Mouse (Mus musculus) limb, embryonic 13.5 days (tissue): ENCODE data around the gene Ccdc187. TPM values are rescaled to one million over a fixed set of nuclear protein-coding genes. Genes with fewer than 3 reads are reported as not detected.

Source experiments
- ATAC-seq: fragments of 200-750 bp; cut with Nextera tagmentation; 2 replicates; pipeline ENCODE4 v1.8.0; 2017; ENCODE audit warnings: low read depth, moderate number of reproducible peaks, moderate TSS enrichment; ENCODE audit not compliant: low FRiP score
- H3K27ac ChIP-seq: fragments of 300-500 bp; sonication (generic); 2 replicates; pipeline ENCODE4 v1.5.1; 2015; ENCODE audit warnings: inconsistent platforms, mild to moderate bottlenecking, moderate library complexity
- H3K27me3 ChIP-seq: fragments of 300-500 bp; sonication (generic); 2 replicates; pipeline ENCODE4 v1.6.1; 2015; ENCODE audit warnings: mild to moderate bottlenecking, inconsistent platforms
- H3K36me3 ChIP-seq: fragments of 300-500 bp; sonication (generic); 2 replicates; pipeline ENCODE4 v1.6.1; 2015; ENCODE audit warnings: inconsistent platforms, mild to moderate bottlenecking, moderate library complexity
- H3K4me1 ChIP-seq: fragments of 300-500 bp; sonication (generic); 2 replicates; pipeline ENCODE4 v1.6.1; 2015; ENCODE audit warnings: inconsistent platforms
- H3K4me2 ChIP-seq: fragments of 300-500 bp; sonication (generic); replicated peaks from 2 replicates; pipeline ENCODE4 v1.6.1; 2015; ENCODE audit warnings: inconsistent platforms, mild to moderate bottlenecking, moderate library complexity
- H3K4me3 ChIP-seq: fragments of 300-500 bp; sonication (generic); 2 replicates; pipeline ENCODE4 v1.5.1; 2015; ENCODE audit warnings: moderate library complexity, mild to moderate bottlenecking, inconsistent platforms
- H3K9ac ChIP-seq: fragments of 300-500 bp; sonication (generic); 2 replicates; pipeline ENCODE4 v1.6.1; 2015; ENCODE audit warnings: mild to moderate bottlenecking, inconsistent platforms
- H3K9me3 ChIP-seq: fragments of 300-500 bp; sonication (generic); 2 replicates; pipeline ENCODE4 v1.6.1; 2016; ENCODE audit warnings: inconsistent platforms
- WGBS: fragments of 180-500 bp; shearing (Covaris S2); methylation state at CpG from one replicate; pipeline ENCODE4 v1.1.7; 2015; 5-methylcytosine and 5-hydroxymethylcytosine counted together
- polyA plus RNA-seq: library from polyadenylated mRNA; unstranded; fragments of >200 nt; fragmentation: Nextera tagmentation; extraction: Ambion mirVana; gene quantifications from 2 replicates; pipeline ENCODE4 v1.2.1, GENCODE M21; 2015

Ccdc187 gene
- polyA plus RNA-seq, 1 experiment from 2014 or later: 0.04 TPM

GRCm38 (mm10) chr2:26264646-26265045, 29.7 kb downstream of the Ccdc187 start:
- no peak overlapping the region for H3K4me2 ChIP-seq
- peaks cover 16% of the 10 kb centered on the region for H3K4me1 ChIP-seq
- 51% methylated on average over 4 of the region's 4 CpGs for WGBS
- ATAC-seq: no peak
- H3K36me3 ChIP-seq: no peaks in the 10 kb centered on the region
- H3K27me3 ChIP-seq: no peaks in the 10 kb centered on the region
- no peak overlapping the region; the same call in 1 of the 2 replicates for H3K27ac ChIP-seq
- H3K4me3 ChIP-seq: no peak overlapping the region
- no peaks in the 10 kb centered on the region for H3K9me3 ChIP-seq
- no peak overlapping the region for H3K9ac ChIP-seq

DNA sequence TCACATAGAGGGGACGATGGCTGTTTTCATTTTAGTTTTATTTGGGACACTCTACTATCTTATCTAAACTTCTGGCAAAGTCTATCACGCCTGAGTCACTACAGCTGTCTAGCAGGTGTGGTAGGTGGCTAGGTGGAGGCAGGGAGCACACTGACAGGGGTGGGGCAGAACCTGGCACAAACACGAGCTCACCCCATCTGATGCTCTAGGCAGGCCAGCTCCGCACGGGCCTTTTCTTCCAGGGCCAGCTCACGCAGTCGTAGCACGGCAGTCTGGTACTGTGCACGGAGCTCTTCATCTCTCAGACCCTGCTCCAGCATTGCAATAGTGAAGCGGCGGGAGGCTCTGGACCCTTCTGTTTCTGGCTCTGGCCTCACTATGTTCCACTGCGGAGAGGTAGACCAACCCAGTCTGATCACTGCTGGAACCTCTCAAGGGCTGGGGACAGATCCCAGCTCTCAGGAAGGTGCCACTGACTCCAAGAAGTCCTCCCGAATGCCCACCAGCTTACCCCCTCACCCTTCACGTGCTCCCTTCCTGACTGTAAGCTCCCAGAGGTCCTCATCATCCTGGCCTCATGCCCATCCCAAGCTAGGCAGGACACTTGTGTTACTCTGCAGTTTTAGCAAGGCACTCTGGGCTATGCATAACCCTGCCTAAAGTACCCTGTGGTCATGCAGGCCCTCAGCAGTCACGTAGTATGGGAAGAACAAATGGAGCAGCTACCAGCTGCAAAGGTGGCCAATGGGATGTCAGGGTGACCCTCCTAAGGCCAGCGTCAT, 36.9 kb downstream of the Ccdc187 start:
- WGBS: 80% methylated on average over 16 of the region's 16 CpGs
- Histone ChIP-seq H3K9me3 (no peaks in the 10 kb centered on the region), H3K4me1 (0 out of 2 replicates have a peak, but pooled peaks cover 8% of the 10 kb centered on the region), H3K9ac (no peak overlapping the region), H3K4me2 (no peak overlapping the region), H3K36me3 (no peaks in the 10 kb centered on the region), H3K4me3 (no peak overlapping the region), H3K27ac (no peak overlapping the region), H3K27me3 (0 out of 2 replicates have a peak, but pooled peaks cover 3% of the 10 kb centered on the region)
- ATAC-seq: no peak

DNA sequence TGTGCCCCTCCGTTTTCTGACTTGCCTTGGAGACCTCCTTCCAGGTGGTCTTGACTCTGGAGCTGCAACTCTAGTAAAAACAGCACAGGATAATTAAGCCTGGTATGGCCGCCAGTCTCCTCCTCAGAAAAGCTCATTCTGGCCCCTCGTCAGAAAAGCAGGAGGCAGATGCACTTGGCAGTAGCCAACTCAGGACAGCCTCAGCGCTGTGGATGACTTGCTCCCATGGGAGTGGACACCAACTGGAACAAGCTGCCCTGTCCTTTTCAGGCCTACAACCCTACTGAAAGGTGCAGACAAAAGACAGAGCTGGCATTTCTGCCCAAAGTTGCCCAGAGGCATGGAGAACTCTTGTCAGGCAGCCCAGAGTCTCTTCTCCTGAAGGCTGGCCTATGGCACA, 39.5 kb downstream of the Ccdc187 start:
- Histone ChIP-seq H3K27me3 (0 out of 2 replicates have a peak, but pooled peaks cover 7% of the 10 kb centered on the region), H3K4me1 (0 out of 2 replicates have a peak, but pooled peaks cover 8% of the 10 kb centered on the region), H3K9ac (no peak overlapping the region), H3K4me2 (no peak overlapping the region), H3K27ac (no peak overlapping the region), H3K9me3 (no peaks in the 10 kb centered on the region), H3K36me3 (no peaks in the 10 kb centered on the region), H3K4me3 (no peak overlapping the region)
- WGBS: 32% methylated on average over 4 of the region's 4 CpGs
- no peak for ATAC-seq

DNA sequence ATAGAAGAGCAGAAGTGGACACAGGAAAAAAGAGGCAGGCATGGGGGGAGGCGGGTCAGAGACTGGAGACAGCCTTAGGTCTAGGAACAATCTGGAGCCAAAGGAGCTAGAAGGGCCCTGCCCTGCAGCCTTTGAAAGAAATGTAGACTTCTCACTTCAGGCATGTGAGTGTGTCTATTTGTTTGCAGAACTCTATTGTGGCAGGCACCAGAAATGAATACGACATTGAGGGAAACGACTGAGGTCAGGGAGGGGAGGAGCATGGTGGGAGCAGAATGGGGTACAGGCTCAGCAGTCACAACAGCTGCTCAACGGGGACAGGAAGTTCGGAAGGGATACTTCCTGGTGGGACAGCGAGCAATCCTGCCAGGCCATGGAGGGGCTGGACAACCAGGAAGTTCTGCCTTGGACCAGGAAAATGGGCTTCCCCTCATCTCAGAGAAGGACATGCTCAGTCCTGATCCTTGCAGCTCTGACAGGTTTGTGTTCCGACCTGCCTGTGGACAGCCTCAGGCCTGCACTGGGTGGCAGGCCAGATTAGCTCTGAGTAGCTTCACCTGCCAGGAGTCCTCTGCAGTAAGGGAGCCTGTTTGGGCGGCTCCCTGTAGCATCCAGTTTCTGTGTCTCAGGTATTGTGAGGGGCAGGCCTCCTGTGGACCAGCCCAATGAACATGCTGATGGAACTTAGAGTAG, 41.7 kb downstream of the Ccdc187 start:
- H3K27ac ChIP-seq: no peak overlapping the region

GRCm38 (mm10) chr2:26247531-26247930, 46.8 kb downstream of the Ccdc187 start:
- no peak overlapping the region for H3K4me2 ChIP-seq
- H3K4me3 ChIP-seq: no peak overlapping the region
- no peaks in the 10 kb centered on the region for H3K4me1 ChIP-seq
- ATAC-seq: no peak
- H3K9ac ChIP-seq: no peak overlapping the region
- H3K27ac ChIP-seq: no peak overlapping the region
- H3K9me3 ChIP-seq: no peaks in the 10 kb centered on the region
- H3K36me3 ChIP-seq: no peaks in the 10 kb centered on the region
- H3K27me3 ChIP-seq: 0 out of 2 replicates have a peak, but pooled peaks cover 4% of the 10 kb centered on the region
- WGBS: 46% methylated on average over 3 of the region's 3 CpGs

More for the DNA sequence above, 41.7 kb downstream of the Ccdc187 start:
- Histone ChIP-seq H3K27me3 (0 out of 2 replicates have a peak, but pooled peaks cover 7% of the 10 kb centered on the region), H3K36me3 (no peaks in the 10 kb centered on the region), H3K4me3 (no peak overlapping the region), H3K9me3 (no peaks in the 10 kb centered on the region), H3K9ac (no peak overlapping the region), H3K4me1 (0 out of 2 replicates have a peak, but pooled peaks cover 8% of the 10 kb centered on the region), H3K4me2 (no peak overlapping the region)
- WGBS: 56% methylated on average over 8 of the region's 8 CpGs
- ATAC-seq: no peak

- H3K4me2 ChIP-seq: no peak overlapping the region
- peaks cover 28% of the 10 kb centered on the region for H3K4me1 ChIP-seq
- H3K4me3 ChIP-seq: no peak overlapping the region
- no peak overlapping the region for H3K9ac ChIP-seq
- H3K9me3 ChIP-seq: no peaks in the 10 kb centered on the region
- no peak overlapping the region for H3K27ac ChIP-seq
- 34% methylated on average over 3 of the region's 3 CpGs for WGBS
- no peaks in the 10 kb centered on the region for H3K36me3 ChIP-seq
- ATAC-seq: no peak
- no peaks in the 10 kb centered on the region for H3K27me3 ChIP-seq
Measured at GRCm38 (mm10) chr2:26240841-26241240, 53.5 kb downstream of the Ccdc187 start.

DNA sequence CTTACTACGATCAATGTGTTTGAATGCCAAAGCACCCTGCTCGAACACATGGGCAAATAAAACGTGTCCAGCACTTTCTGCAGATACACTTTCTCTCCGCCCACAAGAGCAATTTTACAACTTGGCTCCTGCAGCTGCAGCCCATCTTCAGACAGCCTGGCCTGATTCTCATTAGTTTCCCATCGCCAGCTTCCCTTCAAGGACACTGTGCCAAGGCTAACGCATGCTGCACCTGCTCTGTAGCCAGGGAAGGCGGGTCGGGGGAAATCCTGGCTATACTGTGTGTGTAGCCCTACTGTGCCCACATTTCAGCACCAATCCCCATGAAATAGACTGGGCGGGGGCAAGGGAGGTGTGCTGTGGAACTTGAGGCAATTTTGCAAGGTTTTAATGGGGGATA, 54.0 kb downstream of the Ccdc187 start:
- Histone ChIP-seq H3K27me3 (no peaks in the 10 kb centered on the region), H3K27ac (no peak overlapping the region), H3K36me3 (no peaks in the 10 kb centered on the region), H3K4me2 (no peak overlapping the region; the same call in 1 of the 2 replicates), H3K4me1 (peaks cover 30% of the 10 kb centered on the region), H3K9ac (no peak overlapping the region), H3K4me3 (no peak overlapping the region), H3K9me3 (no peaks in the 10 kb centered on the region)
- no peak for ATAC-seq
- WGBS: 30% methylated on average over 9 of the region's 9 CpGs

- peak within 1 kb of the TSS; percentile 79 for H3K27ac ChIP-seq
- ATAC-seq: peak; percentile 87
- peak within 1 kb of the TSS; percentile 86 for H3K4me3 ChIP-seq
- peak within 1 kb of the TSS; percentile 90 for H3K4me2 ChIP-seq
- no peaks in the 10 kb centered on the region for H3K9me3 ChIP-seq
- peaks cover 30% of the 10 kb centered on the region for H3K4me1 ChIP-seq
- H3K27me3 ChIP-seq: no peaks in the 10 kb centered on the region
- WGBS: 1% methylated on average over 36 of the region's 36 CpGs
- no peaks in the 10 kb centered on the region; the same call in 1 of the 2 replicates for H3K36me3 ChIP-seq
- peak within 1 kb of the TSS; percentile 84 for H3K9ac ChIP-seq
Measured at GRCm38 (mm10) chr2:26237290-26237782, 57.0 kb downstream of the Ccdc187 start, which contains the start of gene Qsox2. Gene Qsox2, minus strand, starts transcription at chr2:26237525.

DNA sequence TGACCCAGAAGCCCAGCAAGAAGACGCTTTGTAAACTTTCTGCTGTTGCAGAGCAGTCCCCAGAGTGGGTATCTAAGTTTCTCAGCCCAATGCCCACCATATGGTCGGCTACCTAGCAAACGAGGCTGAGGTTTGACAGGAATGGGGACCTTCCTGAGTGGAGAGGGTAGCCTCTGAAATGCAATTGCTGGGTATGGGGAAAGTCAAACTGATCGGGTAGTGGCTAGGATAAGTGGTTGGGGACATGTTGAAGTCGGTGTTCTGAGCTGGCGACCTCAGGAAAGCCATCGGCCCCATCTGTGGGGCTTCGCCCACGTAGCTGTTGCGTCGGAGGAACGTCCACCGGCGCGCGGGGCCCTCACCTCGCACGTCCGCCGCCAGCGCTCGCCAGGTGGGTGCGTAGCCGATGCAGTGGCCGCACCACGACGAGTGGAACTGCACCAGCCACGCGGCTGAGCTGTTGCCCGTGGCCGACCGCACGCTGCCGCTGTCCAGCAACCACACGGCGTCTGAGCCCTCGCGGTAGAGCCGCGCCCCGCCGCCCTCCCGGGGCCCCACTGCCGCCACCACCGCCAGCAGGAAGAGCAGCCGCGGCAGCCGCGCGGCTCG, 57.6 kb downstream of the Ccdc187 start:
- peaks cover 30% of the 10 kb centered on the region for H3K4me1 ChIP-seq
- ATAC-seq: peak; percentile 79
- peak overlapping the region; percentile 84 for H3K9ac ChIP-seq
- peak overlapping the region; percentile 90 for H3K4me2 ChIP-seq
- H3K36me3 ChIP-seq: peaks cover 5% of the 10 kb centered on the region; the same call in 1 of the 2 replicates
- H3K4me3 ChIP-seq: peak overlapping the region; percentile 86
- H3K27ac ChIP-seq: peak overlapping the region; percentile 79
- no peaks in the 10 kb centered on the region for H3K27me3 ChIP-seq
- under 1% methylated on average over 41 of the region's 51 CpGs for WGBS
- no peaks in the 10 kb centered on the region for H3K9me3 ChIP-seq

- Histone ChIP-seq H3K4me3 (no peak overlapping the region), H3K9ac (no peak overlapping the region), H3K4me1 (peaks cover 17% of the 10 kb centered on the region), H3K36me3 (peaks cover 5% of the 10 kb centered on the region; the same call in 1 of the 2 replicates), H3K27ac (no peak overlapping the region), H3K4me2 (no peak overlapping the region), H3K27me3 (no peaks in the 10 kb centered on the region), H3K9me3 (no peaks in the 10 kb centered on the region)
- WGBS: 79% methylated on average over 2 of the region's 2 CpGs
- ATAC-seq: no peak
Measured at GRCm38 (mm10) chr2:26234771-26235170, 59.6 kb downstream of the Ccdc187 start.

- Histone ChIP-seq H3K27ac (no peak overlapping the region), H3K4me1 (peaks cover 12% of the 10 kb centered on the region), H3K9ac (no peak overlapping the region), H3K27me3 (no peaks in the 10 kb centered on the region), H3K4me3 (no peak overlapping the region), H3K4me2 (no peak overlapping the region), H3K9me3 (no peaks in the 10 kb centered on the region), H3K36me3 (peaks cover 5% of the 10 kb centered on the region; the same call in 1 of the 2 replicates)
- 87% methylated on average over 5 of the region's 5 CpGs for WGBS
- no peak for ATAC-seq
Measured at GRCm38 (mm10) chr2:26234253-26234652, 60.1 kb downstream of the Ccdc187 start.

- no peak overlapping the region for H3K4me2 ChIP-seq
- no peaks in the 10 kb centered on the region for H3K9me3 ChIP-seq
- peaks cover 8% of the 10 kb centered on the region for H3K4me1 ChIP-seq
- no peak overlapping the region for H3K27ac ChIP-seq
- H3K27me3 ChIP-seq: no peaks in the 10 kb centered on the region
- H3K4me3 ChIP-seq: no peak overlapping the region
- ATAC-seq: no peak
- no peak overlapping the region for H3K9ac ChIP-seq
- 80% methylated on average over 3 of the region's 3 CpGs for WGBS
- peaks cover 5% of the 10 kb centered on the region for H3K36me3 ChIP-seq
Measured at GRCm38 (mm10) chr2:26231366-26231765, 63.0 kb downstream of the Ccdc187 start.
